Mouse (Mus musculus): ENCODE measurements at regions not wholly inside any gene's neighbourhood (a gene's known extent, or its start where the extent isn't known, plus 50 kb on each side); places are given as distances from the start of the nearest gene placed in this dataset.

GRCm38 (mm10) chr3:131698070-131698750, 133.6 kb downstream of the Papss1 start:
- ATAC-seq (ENCODE audit: insufficient read depth, low FRiP score, low TSS enrichment): no peak
- Histone ChIP-seq H3K27me3 (ENCODE audit: control insufficient read depth, insufficient read depth, low read length) (no peaks in the 10 kb centered on the region), H3K4me1 (ENCODE audit: control insufficient read depth, insufficient read depth, low read length) (no peaks in the 10 kb centered on the region), H3K36me3 (ENCODE audit: control insufficient read depth, insufficient read depth, low read length) (no peaks in the 10 kb centered on the region), H3K4me3 (ENCODE audit: low read depth, low read length) (no peak overlapping the region), H3K9me3 (ENCODE audit: control insufficient read depth, low read length) (no peaks in the 10 kb centered on the region), H3K4me2 (ENCODE audit: low read depth) (no peak overlapping the region), H3K27ac (ENCODE audit: low read depth, low read length) (no peak overlapping the region), H3K9ac (ENCODE audit: low read length) (no peak overlapping the region)
- WGBS: 93% methylated on average over 3 of the region's 3 CpGs
- DNase-seq (ENCODE audit: low spot score): no peak

- Histone ChIP-seq H3K27me3 (ENCODE audit: control insufficient read depth, insufficient read depth, low read length) (no peaks in the 10 kb centered on the region), H3K9me3 (ENCODE audit: control insufficient read depth, low read length) (no peaks in the 10 kb centered on the region), H3K4me1 (ENCODE audit: control insufficient read depth, insufficient read depth, low read length) (no peaks in the 10 kb centered on the region), H3K4me3 (ENCODE audit: low read depth, low read length) (no peak overlapping the region), H3K4me2 (ENCODE audit: low read depth) (no peak overlapping the region), H3K36me3 (ENCODE audit: control insufficient read depth, insufficient read depth, low read length) (no peaks in the 10 kb centered on the region), H3K9ac (ENCODE audit: low read length) (no peak overlapping the region), H3K27ac (ENCODE audit: low read depth, low read length) (no peak overlapping the region)
- ATAC-seq (ENCODE audit: insufficient read depth, low FRiP score, low TSS enrichment) (no peak), DNase-seq (ENCODE audit: low spot score) (peak; percentile 18)
Measured at GRCm38 (mm10) chr3:131703134-131703533, 138.6 kb downstream of the Papss1 start.

GRCm38 (mm10) chr3:131713532-131713931, 149.0 kb downstream of the Papss1 start:
- WGBS: 88% methylated on average over 8 of the region's 8 CpGs
- no peaks in the 10 kb centered on the region for H3K4me1 ChIP-seq (ENCODE audit: control insufficient read depth, insufficient read depth, low read length)
- no peaks in the 10 kb centered on the region for H3K36me3 ChIP-seq (ENCODE audit: control insufficient read depth, insufficient read depth, low read length)
- H3K4me2 ChIP-seq (ENCODE audit: low read depth): no peak overlapping the region
- H3K9ac ChIP-seq (ENCODE audit: low read length): no peak overlapping the region
- no peak overlapping the region for H3K4me3 ChIP-seq (ENCODE audit: low read depth, low read length)
- H3K27ac ChIP-seq (ENCODE audit: low read depth, low read length): no peak overlapping the region
- DNase-seq (ENCODE audit: low spot score) (no peak), ATAC-seq (ENCODE audit: insufficient read depth, low FRiP score, low TSS enrichment) (no peak)
- no peaks in the 10 kb centered on the region for H3K9me3 ChIP-seq (ENCODE audit: control insufficient read depth, low read length)
- H3K27me3 ChIP-seq (ENCODE audit: control insufficient read depth, insufficient read depth, low read length): no peaks in the 10 kb centered on the region

- no peak for ATAC-seq (ENCODE audit: insufficient read depth, low FRiP score, low TSS enrichment)
- WGBS: 83% methylated on average over 8 of the region's 8 CpGs
Measured at GRCm38 (mm10) chr3:131718761-131719160, 154.2 kb downstream of the Papss1 start.

GRCm38 (mm10) chr3:131728618-131729017, 164.1 kb downstream of the Papss1 start:
- H3K4me1 ChIP-seq (ENCODE audit: control insufficient read depth, insufficient read depth, low read length): no peaks in the 10 kb centered on the region
- H3K9ac ChIP-seq (ENCODE audit: low read length): no peak overlapping the region
- H3K4me3 ChIP-seq (ENCODE audit: low read depth, low read length): no peak overlapping the region
- no peak overlapping the region for H3K27ac ChIP-seq (ENCODE audit: low read depth, low read length)
- no peak for DNase-seq (ENCODE audit: low spot score)
- H3K27me3 ChIP-seq (ENCODE audit: control insufficient read depth, insufficient read depth, low read length): no peaks in the 10 kb centered on the region
- 91% methylated on average over 3 of the region's 3 CpGs for WGBS
- H3K36me3 ChIP-seq (ENCODE audit: control insufficient read depth, insufficient read depth, low read length): no peaks in the 10 kb centered on the region
- no peak overlapping the region for H3K4me2 ChIP-seq (ENCODE audit: low read depth)
- no peak for ATAC-seq (ENCODE audit: insufficient read depth, low FRiP score, low TSS enrichment)
- no peaks in the 10 kb centered on the region for H3K9me3 ChIP-seq (ENCODE audit: control insufficient read depth, low read length)

More at GRCm38 (mm10) chr3:131718761-131719160, 154.2 kb downstream of the Papss1 start:
- no peak for DNase-seq (ENCODE audit: low spot score)
- no peak overlapping the region for H3K27ac ChIP-seq (ENCODE audit: low read depth, low read length)
- H3K4me3 ChIP-seq (ENCODE audit: low read depth, low read length): no peak overlapping the region
- H3K4me1 ChIP-seq (ENCODE audit: control insufficient read depth, insufficient read depth, low read length): no peaks in the 10 kb centered on the region
- no peak overlapping the region for H3K9ac ChIP-seq (ENCODE audit: low read length)
- H3K4me2 ChIP-seq (ENCODE audit: low read depth): no peak overlapping the region
- H3K36me3 ChIP-seq (ENCODE audit: control insufficient read depth, insufficient read depth, low read length): no peaks in the 10 kb centered on the region
- H3K9me3 ChIP-seq (ENCODE audit: control insufficient read depth, low read length): no peaks in the 10 kb centered on the region
- no peaks in the 10 kb centered on the region for H3K27me3 ChIP-seq (ENCODE audit: control insufficient read depth, insufficient read depth, low read length)

- H3K27me3 ChIP-seq (ENCODE audit: control insufficient read depth, insufficient read depth, low read length): no peaks in the 10 kb centered on the region
- H3K9ac ChIP-seq (ENCODE audit: low read length): no peak overlapping the region
- ATAC-seq (ENCODE audit: insufficient read depth, low FRiP score, low TSS enrichment) (no peak), DNase-seq (ENCODE audit: low spot score) (no peak)
- WGBS: 91% methylated on average over 6 of the region's 6 CpGs
- H3K4me2 ChIP-seq (ENCODE audit: low read depth): no peak overlapping the region
- no peak overlapping the region for H3K4me3 ChIP-seq (ENCODE audit: low read depth, low read length)
- H3K4me1 ChIP-seq (ENCODE audit: control insufficient read depth, insufficient read depth, low read length): no peaks in the 10 kb centered on the region
- no peaks in the 10 kb centered on the region for H3K36me3 ChIP-seq (ENCODE audit: control insufficient read depth, insufficient read depth, low read length)
- no peak overlapping the region for H3K27ac ChIP-seq (ENCODE audit: low read depth, low read length)
- H3K9me3 ChIP-seq (ENCODE audit: control insufficient read depth, low read length): no peaks in the 10 kb centered on the region
Measured at GRCm38 (mm10) chr3:131734226-131734625, 169.7 kb downstream of the Papss1 start.

GRCm38 (mm10) chr3:131737461-131737860, 172.9 kb downstream of the Papss1 start:
- 75% methylated on average over 6 of the region's 6 CpGs for WGBS
- ATAC-seq (ENCODE audit: insufficient read depth, low FRiP score, low TSS enrichment): no peak
- DNase-seq (ENCODE audit: low spot score): no peak
- Histone ChIP-seq H3K9me3 (ENCODE audit: control insufficient read depth, low read length) (no peaks in the 10 kb centered on the region), H3K4me2 (ENCODE audit: low read depth) (no peak overlapping the region), H3K4me1 (ENCODE audit: control insufficient read depth, insufficient read depth, low read length) (no peaks in the 10 kb centered on the region), H3K9ac (ENCODE audit: low read length) (no peak overlapping the region), H3K4me3 (ENCODE audit: low read depth, low read length) (no peak overlapping the region), H3K27ac (ENCODE audit: low read depth, low read length) (no peak overlapping the region), H3K36me3 (ENCODE audit: control insufficient read depth, insufficient read depth, low read length) (no peaks in the 10 kb centered on the region), H3K27me3 (ENCODE audit: control insufficient read depth, insufficient read depth, low read length) (no peaks in the 10 kb centered on the region)

- H3K4me2 ChIP-seq (ENCODE audit: low read depth): no peak overlapping the region
- no peaks in the 10 kb centered on the region for H3K36me3 ChIP-seq (ENCODE audit: control insufficient read depth, insufficient read depth, low read length)
- no peak overlapping the region for H3K9ac ChIP-seq (ENCODE audit: low read length)
- DNase-seq (ENCODE audit: low spot score) (peak; percentile 18), ATAC-seq (ENCODE audit: insufficient read depth, low FRiP score, low TSS enrichment) (no peak)
- H3K27ac ChIP-seq (ENCODE audit: low read depth, low read length): no peak overlapping the region
- H3K4me1 ChIP-seq (ENCODE audit: control insufficient read depth, insufficient read depth, low read length): no peaks in the 10 kb centered on the region
- no peak overlapping the region for H3K4me3 ChIP-seq (ENCODE audit: low read depth, low read length)
- no peaks in the 10 kb centered on the region for H3K27me3 ChIP-seq (ENCODE audit: control insufficient read depth, insufficient read depth, low read length)
- WGBS: 64% methylated on average over 17 of the region's 17 CpGs
- no peaks in the 10 kb centered on the region for H3K9me3 ChIP-seq (ENCODE audit: control insufficient read depth, low read length)
Measured at GRCm38 (mm10) chr3:131737953-131738598, 173.5 kb downstream of the Papss1 start.

- 63% methylated on average over 2 of the region's 2 CpGs for WGBS
- Histone ChIP-seq H3K4me2 (ENCODE audit: low read depth) (no peak overlapping the region), H3K36me3 (ENCODE audit: control insufficient read depth, insufficient read depth, low read length) (no peaks in the 10 kb centered on the region), H3K9me3 (ENCODE audit: control insufficient read depth, low read length) (no peaks in the 10 kb centered on the region), H3K27me3 (ENCODE audit: control insufficient read depth, insufficient read depth, low read length) (no peaks in the 10 kb centered on the region), H3K9ac (ENCODE audit: low read length) (no peak overlapping the region), H3K4me1 (ENCODE audit: control insufficient read depth, insufficient read depth, low read length) (no peaks in the 10 kb centered on the region), H3K27ac (ENCODE audit: low read depth, low read length) (no peak overlapping the region), H3K4me3 (ENCODE audit: low read depth, low read length) (no peak overlapping the region)
- no peak for DNase-seq (ENCODE audit: low spot score)
- no peak for ATAC-seq (ENCODE audit: insufficient read depth, low FRiP score, low TSS enrichment)
Measured at GRCm38 (mm10) chr3:131755537-131755936, 191.0 kb downstream of the Papss1 start.
